Mouse (Mus musculus): ENCODE data around the gene Lama4. TPM values are rescaled to one million over a fixed set of nuclear protein-coding genes. Genes with fewer than 3 reads are reported as not detected.

Lama4 gene
- polyA plus RNA-seq, 1 experiment from 2014 or later, result 20.4 TPM

DNA sequence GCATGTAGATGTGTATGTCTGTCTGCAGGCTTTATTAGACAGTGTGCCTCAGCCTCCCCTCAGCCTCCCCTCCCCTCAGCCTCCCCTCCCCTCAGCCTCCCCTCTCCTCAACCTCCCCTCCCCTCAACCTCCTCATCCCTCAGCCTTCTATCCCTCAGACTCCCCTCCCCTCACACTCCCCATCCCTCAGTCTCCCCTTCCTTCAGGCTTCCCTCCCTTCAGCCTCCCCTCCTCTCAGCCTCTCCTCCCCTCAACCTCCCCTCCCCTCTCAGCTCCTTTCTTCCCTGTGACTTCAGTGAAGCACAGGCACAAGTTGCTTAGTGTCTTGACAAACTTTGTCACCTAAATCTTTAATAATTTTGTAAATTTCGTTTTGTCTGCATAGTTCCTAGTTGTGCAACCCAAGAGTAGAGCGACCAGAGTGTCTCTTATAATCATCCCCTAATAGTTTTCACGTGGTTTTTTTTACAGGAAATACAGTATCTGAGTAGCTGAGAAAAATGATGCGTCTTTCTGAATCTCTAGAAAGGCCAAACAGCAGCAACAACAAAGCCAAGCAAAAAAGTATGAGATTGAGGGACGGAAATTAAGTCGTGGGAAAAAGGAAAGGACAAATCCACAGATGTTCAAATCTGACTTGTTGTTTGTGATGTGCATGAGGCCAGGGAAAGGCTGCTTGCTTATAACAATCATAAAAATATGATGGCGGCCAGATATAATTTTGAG is 7.1 kb downstream of the Lama4 start:
- no peak overlapping the region for H3K4me2 ChIP-seq
- H3K27ac ChIP-seq, result no peak overlapping the region
- H3K9me3 ChIP-seq, result no peaks in the 10 kb centered on the region
- H3K4me1 ChIP-seq, result no peaks in the 10 kb centered on the region
- no peak overlapping the region for H3K9ac ChIP-seq
- H3K36me3 ChIP-seq (replicated peaks), result no peaks in the 10 kb centered on the region
- ATAC-seq (ENCODE audit: low FRiP score), result no peak
- no peak overlapping the region for H3K4me3 ChIP-seq (replicated peaks)
- no peaks in the 10 kb centered on the region for H3K27me3 ChIP-seq
- 68% methylated on average over 7 of the region's 7 CpGs for WGBS

DNA sequence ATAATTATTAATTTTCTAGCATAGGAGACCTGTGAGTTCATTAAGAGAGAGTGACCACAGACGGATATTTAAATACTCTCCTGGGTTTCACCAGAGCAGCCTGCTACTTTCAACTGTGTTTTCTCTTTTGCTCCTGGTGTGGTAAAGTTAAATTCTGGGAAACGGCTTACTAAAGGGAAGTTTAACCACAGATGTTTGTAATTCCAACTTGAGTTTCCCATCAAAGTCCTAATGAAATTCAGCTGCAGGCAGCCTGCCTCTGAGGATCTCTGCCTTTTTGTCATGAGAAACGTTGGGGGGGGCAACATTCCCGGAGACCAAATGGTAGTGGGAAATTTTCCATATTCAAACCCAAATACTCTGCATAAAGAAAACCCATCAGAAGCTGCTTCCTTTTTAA is 7.7 kb downstream of the Lama4 start:
- WGBS, result 62% methylated on average over 4 of the region's 4 CpGs
- H3K4me2 ChIP-seq, result no peak overlapping the region
- no peak overlapping the region for H3K4me3 ChIP-seq (replicated peaks)
- H3K9ac ChIP-seq, result no peak overlapping the region
- H3K36me3 ChIP-seq (replicated peaks), result no peaks in the 10 kb centered on the region
- no peak for ATAC-seq (ENCODE audit: low FRiP score)
- H3K9me3 ChIP-seq, result no peaks in the 10 kb centered on the region
- no peaks in the 10 kb centered on the region for H3K27me3 ChIP-seq
- no peaks in the 10 kb centered on the region for H3K4me1 ChIP-seq
- H3K27ac ChIP-seq, result no peak overlapping the region

DNA sequence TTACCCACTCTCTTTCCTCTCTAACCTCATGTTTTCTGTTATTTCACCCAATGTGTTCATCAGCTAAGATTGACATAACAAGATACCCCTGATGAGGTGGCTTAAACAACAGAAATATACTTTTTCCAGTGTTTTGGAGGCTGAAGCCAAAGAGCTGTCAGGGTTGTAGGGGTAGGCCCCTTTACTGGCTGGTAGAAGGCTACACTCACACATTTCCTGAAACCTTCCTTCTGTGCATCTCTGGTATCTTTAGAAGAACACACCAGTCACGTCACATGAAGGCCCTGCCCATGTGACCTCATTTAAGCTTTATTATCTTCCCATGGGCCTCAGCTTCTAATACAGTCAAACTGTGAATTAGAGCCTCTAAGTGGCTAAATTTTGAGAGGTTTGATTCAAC is 12.9 kb downstream of the Lama4 start:
- Histone ChIP-seq H3K27me3 (no peaks in the 10 kb centered on the region), H3K4me2 (no peak overlapping the region), H3K9ac (no peak overlapping the region), H3K4me3 (replicated peaks) (no peak overlapping the region), H3K4me1 (no peaks in the 10 kb centered on the region), H3K36me3 (replicated peaks) (no peaks in the 10 kb centered on the region), H3K27ac (no peak overlapping the region), H3K9me3 (no peaks in the 10 kb centered on the region)
- WGBS, result 91% methylated on average over 1 of the region's 1 CpGs
- ATAC-seq (ENCODE audit: low FRiP score), result no peak

GRCm38 (mm10) chr10:38979699-38980098 is 14.4 kb downstream of the Lama4 start:
- no peak overlapping the region for H3K27ac ChIP-seq
- H3K9ac ChIP-seq, result no peak overlapping the region
- H3K9me3 ChIP-seq, result no peaks in the 10 kb centered on the region
- ATAC-seq (ENCODE audit: low FRiP score), result no peak
- no peak overlapping the region for H3K4me3 ChIP-seq (replicated peaks)
- no peaks in the 10 kb centered on the region for H3K27me3 ChIP-seq
- H3K4me2 ChIP-seq, result no peak overlapping the region
- 87% methylated on average over 5 of the region's 5 CpGs for WGBS
- H3K4me1 ChIP-seq, result no peaks in the 10 kb centered on the region
- no peaks in the 10 kb centered on the region for H3K36me3 ChIP-seq (replicated peaks)

DNA sequence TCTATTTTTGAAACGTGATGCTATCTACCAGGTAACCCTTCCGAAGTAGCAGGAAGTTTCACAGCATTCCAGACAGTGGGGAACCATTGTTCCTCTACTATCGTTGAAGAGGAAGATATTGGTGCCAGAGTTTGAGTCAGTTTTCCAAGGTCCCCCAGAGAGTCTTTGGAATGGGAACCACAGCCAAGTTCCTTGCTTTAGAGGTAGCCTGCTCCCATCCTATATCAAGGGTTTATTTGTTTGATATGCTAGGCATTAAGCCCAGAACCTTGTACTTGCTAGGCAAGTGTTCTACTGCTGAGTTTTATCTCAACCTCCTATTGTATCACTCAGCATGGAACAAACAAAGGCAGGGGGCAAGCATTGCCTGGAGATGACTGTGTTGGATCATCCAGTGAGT is 15.7 kb downstream of the Lama4 start:
- no peaks in the 10 kb centered on the region for H3K27me3 ChIP-seq
- H3K9me3 ChIP-seq, result no peaks in the 10 kb centered on the region
- no peak overlapping the region for H3K27ac ChIP-seq
- no peak overlapping the region for H3K9ac ChIP-seq
- H3K4me3 ChIP-seq (replicated peaks), result no peak overlapping the region
- H3K36me3 ChIP-seq (replicated peaks), result no peaks in the 10 kb centered on the region
- 85% methylated on average over 3 of the region's 3 CpGs for WGBS
- H3K4me2 ChIP-seq, result no peak overlapping the region
- no peak for ATAC-seq (ENCODE audit: low FRiP score)
- H3K4me1 ChIP-seq, result no peaks in the 10 kb centered on the region

- WGBS, result 78% methylated on average over 4 of the region's 4 CpGs
- Histone ChIP-seq H3K27me3 (no peaks in the 10 kb centered on the region), H3K4me2 (no peak overlapping the region), H3K9ac (no peak overlapping the region), H3K9me3 (no peaks in the 10 kb centered on the region), H3K4me3 (replicated peaks) (no peak overlapping the region), H3K4me1 (no peaks in the 10 kb centered on the region), H3K27ac (no peak overlapping the region), H3K36me3 (replicated peaks) (no peaks in the 10 kb centered on the region)
- no peak for ATAC-seq (ENCODE audit: low FRiP score)
Observed at GRCm38 (mm10) chr10:38984358-38985075, 19.2 kb downstream of the Lama4 start.

DNA sequence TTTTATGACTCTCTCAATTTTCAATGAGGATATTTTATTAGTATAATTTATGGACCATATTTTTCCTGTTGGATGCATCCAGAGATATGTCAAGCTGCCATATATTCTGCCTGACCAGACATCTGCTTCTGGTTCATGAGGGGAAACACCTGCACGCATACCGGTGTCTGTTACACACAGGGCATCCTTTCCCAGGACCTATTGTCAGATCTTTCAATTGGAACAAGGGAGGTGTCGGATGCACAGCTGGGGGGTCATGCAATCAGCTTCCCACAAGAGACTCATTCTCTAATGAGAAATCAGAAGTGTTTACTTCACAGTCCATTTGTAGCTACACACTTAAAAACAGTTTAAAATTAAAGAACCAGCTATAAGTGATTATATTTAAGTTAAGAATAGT is 20.7 kb downstream of the Lama4 start:
- Histone ChIP-seq H3K4me3 (replicated peaks) (no peak overlapping the region), H3K9me3 (no peaks in the 10 kb centered on the region), H3K9ac (no peak overlapping the region), H3K36me3 (replicated peaks) (no peaks in the 10 kb centered on the region), H3K27me3 (no peaks in the 10 kb centered on the region), H3K4me2 (no peak overlapping the region), H3K4me1 (no peaks in the 10 kb centered on the region), H3K27ac (no peak overlapping the region)
- WGBS, result 73% methylated on average over 3 of the region's 3 CpGs
- ATAC-seq (ENCODE audit: low FRiP score), result no peak

DNA sequence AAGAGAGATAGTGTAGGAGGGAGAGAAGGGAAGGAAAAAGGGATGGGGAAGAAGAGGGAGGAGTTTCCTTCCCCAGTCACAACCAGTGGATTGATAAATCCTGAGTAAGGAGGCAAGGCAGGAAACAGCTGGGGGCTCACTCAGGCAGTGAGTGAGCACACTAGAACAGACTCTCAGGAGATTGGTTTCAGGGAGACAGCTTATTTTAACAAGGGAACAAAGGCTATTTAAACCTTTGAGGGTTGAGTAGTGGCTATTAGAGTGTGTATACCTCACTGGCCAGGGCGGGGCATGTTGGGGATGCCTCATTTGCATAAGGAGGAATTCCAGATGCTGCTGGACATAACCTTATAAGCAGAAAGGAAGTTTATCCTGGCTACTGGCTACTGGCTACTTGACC is 27.5 kb downstream of the Lama4 start:
- no peak overlapping the region for H3K4me2 ChIP-seq
- H3K36me3 ChIP-seq (replicated peaks), result no peaks in the 10 kb centered on the region
- H3K4me3 ChIP-seq (replicated peaks), result no peak overlapping the region
- no peaks in the 10 kb centered on the region for H3K4me1 ChIP-seq
- 85% methylated on average over 1 of the region's 1 CpGs for WGBS
- H3K27ac ChIP-seq, result no peak overlapping the region
- ATAC-seq (ENCODE audit: low FRiP score), result no peak
- no peak overlapping the region for H3K9ac ChIP-seq
- H3K9me3 ChIP-seq, result no peaks in the 10 kb centered on the region
- H3K27me3 ChIP-seq, result no peaks in the 10 kb centered on the region

GRCm38 (mm10) chr10:38993632-38994424 is 28.5 kb downstream of the Lama4 start:
- H3K9ac ChIP-seq, result no peak overlapping the region
- no peak overlapping the region for H3K27ac ChIP-seq
- no peak for ATAC-seq (ENCODE audit: low FRiP score)
- no peaks in the 10 kb centered on the region for H3K36me3 ChIP-seq (replicated peaks)
- H3K4me2 ChIP-seq, result no peak overlapping the region
- no peaks in the 10 kb centered on the region for H3K4me1 ChIP-seq
- H3K27me3 ChIP-seq, result no peaks in the 10 kb centered on the region
- H3K9me3 ChIP-seq, result no peaks in the 10 kb centered on the region
- H3K4me3 ChIP-seq (replicated peaks), result no peak overlapping the region
- 87% methylated on average over 2 of the region's 2 CpGs for WGBS

DNA sequence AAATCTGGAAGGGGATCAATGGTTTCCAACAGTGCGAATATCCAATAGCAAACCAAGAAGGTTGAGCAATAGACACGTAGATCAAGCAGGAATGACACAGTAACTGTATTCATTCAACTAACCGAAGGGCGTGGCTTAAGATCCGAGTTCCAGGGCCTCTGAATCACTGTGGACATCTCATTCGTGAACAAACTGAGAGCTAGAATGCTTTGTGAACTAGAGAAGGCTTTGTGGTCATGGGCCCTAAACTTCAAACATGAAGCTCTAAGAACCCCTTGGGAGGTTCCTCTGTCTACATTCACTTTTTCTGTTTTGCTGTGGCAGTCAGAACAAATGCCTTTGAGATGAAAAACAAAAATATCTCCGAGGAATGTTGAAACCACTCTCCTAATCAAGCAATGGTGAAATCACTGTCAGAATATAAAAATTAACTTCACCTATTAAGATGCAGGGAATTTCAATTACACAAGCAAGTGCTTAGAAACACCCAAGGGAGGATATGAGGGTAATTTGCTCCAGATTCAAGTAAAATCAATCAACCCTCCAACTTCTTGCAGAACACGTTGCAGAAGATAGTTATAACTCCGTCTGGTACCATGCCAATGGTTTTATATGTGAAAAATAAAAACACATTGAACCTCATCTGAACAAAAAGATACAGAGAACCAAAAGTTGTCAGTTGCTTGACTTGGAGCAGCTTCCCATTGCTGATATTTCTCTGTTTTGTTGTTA is 29.6 kb downstream of the Lama4 start:
- no peak for ATAC-seq (ENCODE audit: low FRiP score)
- 79% methylated on average over 9 of the region's 9 CpGs for WGBS
- Histone ChIP-seq H3K4me2 (no peak overlapping the region), H3K9ac (no peak overlapping the region), H3K9me3 (no peaks in the 10 kb centered on the region), H3K4me1 (no peaks in the 10 kb centered on the region), H3K27me3 (no peaks in the 10 kb centered on the region), H3K36me3 (replicated peaks) (no peaks in the 10 kb centered on the region), H3K27ac (no peak overlapping the region), H3K4me3 (replicated peaks) (no peak overlapping the region)

DNA sequence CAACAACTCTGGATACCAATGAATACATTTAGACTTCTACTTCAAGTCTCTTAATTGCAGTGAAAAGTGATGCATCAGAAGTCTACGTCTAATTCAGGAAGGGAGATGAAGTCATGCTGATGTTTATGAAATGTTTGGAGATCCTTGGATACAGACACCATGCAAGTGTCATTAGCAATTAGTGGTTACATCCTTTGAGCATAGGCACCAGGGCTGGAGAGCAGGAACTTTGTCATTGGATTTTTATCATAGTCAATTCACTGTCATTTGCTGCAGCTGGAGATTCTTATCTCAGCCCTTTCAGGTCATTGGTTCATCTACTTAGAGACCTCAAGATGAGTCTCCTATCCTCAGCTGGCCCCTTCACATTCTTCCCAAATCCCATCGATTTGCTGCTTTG is 30.6 kb downstream of the Lama4 start:
- no peaks in the 10 kb centered on the region for H3K4me1 ChIP-seq
- no peak overlapping the region for H3K27ac ChIP-seq
- H3K4me2 ChIP-seq, result no peak overlapping the region
- no peaks in the 10 kb centered on the region for H3K9me3 ChIP-seq
- H3K27me3 ChIP-seq, result no peaks in the 10 kb centered on the region
- WGBS, result 88% methylated on average over 2 of the region's 2 CpGs
- no peak overlapping the region for H3K4me3 ChIP-seq (replicated peaks)
- ATAC-seq (ENCODE audit: low FRiP score), result no peak
- no peaks in the 10 kb centered on the region for H3K36me3 ChIP-seq (replicated peaks)
- no peak overlapping the region for H3K9ac ChIP-seq

GRCm38 (mm10) chr10:39000951-39001350 is 35.6 kb downstream of the Lama4 start:
- Histone ChIP-seq H3K27ac (no peak overlapping the region), H3K4me2 (no peak overlapping the region), H3K4me1 (no peaks in the 10 kb centered on the region), H3K9me3 (no peaks in the 10 kb centered on the region), H3K27me3 (no peaks in the 10 kb centered on the region), H3K9ac (no peak overlapping the region), H3K36me3 (replicated peaks) (no peaks in the 10 kb centered on the region), H3K4me3 (replicated peaks) (no peak overlapping the region)
- 92% methylated on average over 4 of the region's 4 CpGs for WGBS
- ATAC-seq (ENCODE audit: low FRiP score), result no peak
